In the genomic region with DNA sequence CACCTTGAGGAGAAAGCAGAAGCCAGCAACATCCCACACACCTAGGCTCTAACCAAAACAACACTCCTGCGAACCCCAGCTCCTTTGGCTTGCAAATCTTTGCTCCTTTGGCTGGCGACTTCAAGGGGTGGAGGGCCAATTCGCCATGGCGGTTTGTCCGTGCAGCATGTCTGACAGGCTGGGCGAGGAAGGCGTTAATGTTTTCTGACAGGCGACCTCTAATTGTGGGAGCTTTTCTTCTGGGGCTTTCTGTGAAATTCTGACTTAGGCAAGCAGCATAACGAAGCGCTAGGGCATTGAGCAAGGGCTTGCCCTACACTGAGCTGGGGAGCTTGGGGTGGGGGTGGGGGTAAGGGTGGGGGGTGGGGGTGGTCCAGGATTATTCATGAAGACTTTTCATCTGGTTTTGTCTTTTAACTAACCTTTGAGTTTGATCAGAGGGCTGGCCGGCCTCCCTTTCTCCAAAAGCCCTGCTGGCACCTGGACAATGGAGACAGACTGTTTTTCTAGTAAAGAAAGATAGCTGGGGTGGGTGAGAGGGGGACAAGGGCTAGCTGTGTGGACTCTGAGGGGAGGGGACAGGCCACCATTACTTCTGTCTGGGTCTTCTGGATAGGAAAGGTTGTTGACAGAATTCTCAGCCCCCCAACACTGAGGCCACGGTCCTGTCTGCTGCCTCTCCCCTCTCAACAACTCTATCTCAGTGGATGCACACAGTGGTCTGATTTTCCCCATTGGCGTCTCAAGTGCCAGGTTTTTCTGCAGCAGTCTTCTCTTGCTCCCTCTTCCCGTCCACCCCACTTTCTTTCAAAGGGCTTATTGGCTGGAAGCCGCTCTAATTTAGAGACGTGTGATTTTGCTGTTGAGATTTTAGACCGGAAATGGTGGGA, we compare ENCODE assay signal across 11 mouse cellular contexts. TPM values are rescaled to one million over a fixed set of nuclear protein-coding genes. Genes with fewer than 3 reads are reported as not detected.
DNase-seq lines count a peak whose midpoint lies in the region; ATAC-seq and TF ChIP-seq lines count a peak whose summit lies in the region.
"Had no signal": no experiment of that assay in that cellular context is flagged by ENCODE, and none has a peak within 500 bp of the region (broad histone marks: within the 10 kb centered on the region; RNA-seq: fewer than 3 reads in every experiment).

No protein-coding gene starts in this region.

- H3K4me2 ChIP-seq in lung, embryonic 15.5 days = 0 out of 2 replicates have a peak overlapping the region, but pooled peaks have one; percentile 23
- no peak overlapping the region for H3K4me2 ChIP-seq in embryonic facial prominence, embryonic 11.5 days (ENCODE audit: low read depth, low read length)
- H3K4me2 ChIP-seq in hindbrain, embryonic 14.5 days (replicated peaks) = peak overlapping the region; percentile 78
- peak overlapping the region; percentile 68 for H3K4me2 ChIP-seq in neural tube, embryonic 12.5 days (replicated peaks)

- ATAC-seq in lung, embryonic 15.5 days (ENCODE audit: borderline replicate concordance, extremely low read depth, low FRiP score, low TSS enrichment) = no peak
- 0 out of 2 replicates have a peak, but pooled peaks have one; percentile 27 for ATAC-seq in embryonic facial prominence, embryonic 11.5 days (replicated peaks; ENCODE audit: insufficient number of reproducible peaks, low FRiP score, low TSS enrichment, low read depth)
- peak; percentile 33; the same call in 1 of the 2 replicates for ATAC-seq in hindbrain, embryonic 14.5 days (ENCODE audit: low FRiP score)
- peak; percentile 29; the same call in 1 of the 2 replicates for ATAC-seq in neural tube, embryonic 12.5 days (ENCODE audit: low FRiP score, low read depth)

- H3K9ac ChIP-seq in lung, embryonic 15.5 days = no peak overlapping the region
- no peak overlapping the region for H3K9ac ChIP-seq in embryonic facial prominence, embryonic 11.5 days (replicated peaks; ENCODE audit: low read length)
- peak overlapping the region; percentile 59 for H3K9ac ChIP-seq in hindbrain, embryonic 14.5 days
- 0 out of 2 replicates have a peak overlapping the region, but pooled peaks have one; percentile 48 for H3K9ac ChIP-seq in neural tube, embryonic 12.5 days

- no peak for TF ChIP-seq CTCF in lung, adult 2 months (IDR thresholded peaks at IDR 0.05; ENCODE audit: insufficient read depth, low read length)

- H3K9me3 ChIP-seq in lung, embryonic 15.5 days = no peaks in the 10 kb centered on the region
- no peaks in the 10 kb centered on the region for H3K9me3 ChIP-seq in embryonic facial prominence, embryonic 11.5 days (replicated peaks; ENCODE audit: control insufficient read depth, low read length)
- H3K9me3 ChIP-seq in hindbrain, embryonic 14.5 days (ENCODE audit: control insufficient read depth, low read length) = 0 out of 2 replicates have a peak, but pooled peaks cover 2% of the 10 kb centered on the region
- peaks cover 2% of the 10 kb centered on the region; the same call in 1 of the 2 replicates for H3K9me3 ChIP-seq in neural tube, embryonic 12.5 days

- no peak for TF ChIP-seq POLR2A in lung, adult 2 months (IDR thresholded peaks at IDR 0.05; ENCODE audit: borderline replicate concordance, extremely low read depth, low read depth, low read length)

- 0 out of 2 replicates have a peak, but pooled peaks cover 7% of the 10 kb centered on the region for H3K4me1 ChIP-seq in lung, embryonic 15.5 days
- peaks cover 2% of the 10 kb centered on the region; the same call in 1 of the 2 replicates for H3K4me1 ChIP-seq in embryonic facial prominence, embryonic 11.5 days (ENCODE audit: control insufficient read depth, insufficient read depth, low read length)
- H3K4me1 ChIP-seq in hindbrain, embryonic 14.5 days (replicated peaks; ENCODE audit: control insufficient read depth, insufficient read depth, low read length) = peaks cover 35% of the 10 kb centered on the region
- H3K4me1 ChIP-seq in neural tube, embryonic 12.5 days = peaks cover 43% of the 10 kb centered on the region
- H3K4me1 ChIP-seq in lung, adult 2 months (ENCODE audit: control insufficient read depth, insufficient read depth, low read length) = no peaks in the 10 kb centered on the region

- DNase-seq in lung, adult 18-20 months = no peak
- DNase-seq in embryonic facial prominence, embryonic 11.5 days (ENCODE audit: low spot score) = no peak
- peak; percentile 48 for DNase-seq in hindbrain, embryonic 14.5 days (ENCODE audit: low spot score)
- DNase-seq in lung, adult 2 months = no peak
- no peak for DNase-seq in adrenal gland, postnatal 14 days
- DNase-seq in gastrocnemius, postnatal 10 days = no peak
- DNase-seq: heart, postnatal 14 days had no signal

- H3K36me3 ChIP-seq in lung, embryonic 15.5 days = no peaks in the 10 kb centered on the region
- H3K36me3 ChIP-seq in embryonic facial prominence, embryonic 11.5 days (replicated peaks; ENCODE audit: control insufficient read depth, insufficient read depth, low read depth, low read length) = no peaks in the 10 kb centered on the region
- H3K36me3 ChIP-seq in hindbrain, embryonic 14.5 days (replicated peaks; ENCODE audit: control insufficient read depth, insufficient read depth) = no peaks in the 10 kb centered on the region
- no peaks in the 10 kb centered on the region for H3K36me3 ChIP-seq in neural tube, embryonic 12.5 days

- WGBS in lung, embryonic 15.5 days = 3% methylated on average over 17 of the region's 17 CpGs
- WGBS in embryonic facial prominence, embryonic 11.5 days = 3% methylated on average over 17 of the region's 17 CpGs
- WGBS in hindbrain, embryonic 14.5 days = 3% methylated on average over 17 of the region's 17 CpGs
- WGBS in neural tube, embryonic 12.5 days = 2% methylated on average over 17 of the region's 17 CpGs
- WGBS in lung, adult 2 months = 6% methylated on average over 17 of the region's 17 CpGs

- no peak overlapping the region for H3K4me3 ChIP-seq in lung, embryonic 15.5 days
- no peak overlapping the region for H3K4me3 ChIP-seq in embryonic facial prominence, embryonic 11.5 days (ENCODE audit: low read depth, low read length)
- H3K4me3 ChIP-seq in hindbrain, embryonic 14.5 days (replicated peaks; ENCODE audit: low read length) = peak overlapping the region; percentile 37
- peak overlapping the region; percentile 27; the same call in 1 of the 2 replicates for H3K4me3 ChIP-seq in neural tube, embryonic 12.5 days
- no peak overlapping the region for H3K4me3 ChIP-seq in lung, adult 2 months (replicated peaks; ENCODE audit: extremely low read depth, low read depth, low read length)

- H3K27ac ChIP-seq in lung, embryonic 15.5 days = no peak overlapping the region
- H3K27ac ChIP-seq in embryonic facial prominence, embryonic 11.5 days (replicated peaks; ENCODE audit: low read depth, low read length) = no peak overlapping the region
- H3K27ac ChIP-seq in hindbrain, embryonic 14.5 days = peak overlapping the region; percentile 64
- H3K27ac ChIP-seq in neural tube, embryonic 12.5 days = no peak overlapping the region

- peaks cover 61% of the 10 kb centered on the region for H3K27me3 ChIP-seq in lung, embryonic 15.5 days
- H3K27me3 ChIP-seq in embryonic facial prominence, embryonic 11.5 days (ENCODE audit: control insufficient read depth, insufficient read depth, low read length) = peaks cover 47% of the 10 kb centered on the region
- H3K27me3 ChIP-seq in hindbrain, embryonic 14.5 days (ENCODE audit: control insufficient read depth, insufficient read depth, low read length) = peaks cover 12% of the 10 kb centered on the region; the same call in 1 of the 2 replicates
- peaks cover 21% of the 10 kb centered on the region; the same call in 1 of the 2 replicates for H3K27me3 ChIP-seq in neural tube, embryonic 12.5 days (replicated peaks)

RNA-seq across cellular contexts. Expression of gene Ascl1, which starts 8.4 kb away (rescaled TPM):
- polyA plus RNA-seq in lung, embryonic 15.5 days (2015; fragmentation: Nextera tagmentation; extraction: Ambion mirVana) = 2.4 and 3.5 TPM in 2 replicates
- polyA plus RNA-seq in embryonic facial prominence, embryonic 11.5 days (2014; fragmentation: Nextera tagmentation; extraction: Ambion mirVana) = 10.6 and 11.1 TPM in 2 replicates
- polyA plus RNA-seq in hindbrain, embryonic 14.5 days (2014; fragmentation: Nextera tagmentation; extraction: Ambion mirVana) = 9.3 and 13.5 TPM in 2 replicates
- 53.7 and 66.1 TPM in 2 replicates for polyA plus RNA-seq in neural tube, embryonic 12.5 days (2016; fragmentation: Nextera tagmentation; extraction: Ambion mirVana)
- 0.98 and 1.5 TPM in 2 replicates for polyA plus RNA-seq in lung, adult 2 months (2012; rRNA removed)
- total RNA-seq in adrenal gland, postnatal 14 days (2021) = 2.3 TPM in 2 replicates
- total RNA-seq in gastrocnemius, postnatal 10 days (2021) = not detected
- polyA plus RNA-seq: liver, embryonic 16.5 days had no signal

RNA-seq across cellular contexts. Expression of gene Pah, which starts 36.5 kb away (rescaled TPM):
- 0.19 and 0.34 TPM in 2 replicates for polyA plus RNA-seq in lung, embryonic 15.5 days (2015; fragmentation: Nextera tagmentation; extraction: Ambion mirVana)
- not detected in 2 replicates for polyA plus RNA-seq in embryonic facial prominence, embryonic 11.5 days (2014; fragmentation: Nextera tagmentation; extraction: Ambion mirVana)
- polyA plus RNA-seq in hindbrain, embryonic 14.5 days (2014; fragmentation: Nextera tagmentation; extraction: Ambion mirVana) = 0.12 and 0.29 TPM in 2 replicates
- polyA plus RNA-seq in neural tube, embryonic 12.5 days (2016; fragmentation: Nextera tagmentation; extraction: Ambion mirVana) = 0.11 TPM in 1 of 2 replicates, not detected in the other
- 0.25 TPM in 1 of 2 replicates, not detected in the other for polyA plus RNA-seq in lung, adult 2 months (2012; rRNA removed)
- 3.5 and 78.8 TPM in 2 replicates for total RNA-seq in adrenal gland, postnatal 14 days (2021)
- total RNA-seq in gastrocnemius, postnatal 10 days (2021) = under 1 TPM in 1 of 2 experiments, not detected in 1; 0.14 TPM
- total RNA-seq: layer of hippocampus, postnatal 10 days had no signal

Comparison
In these comparisons a context has a peak if more than half of its experiments do, and no peak if none do; other contexts are left out.
1. H3K4me3 ChIP-seq: peak in hindbrain, embryonic 14.5 days (single experiment) and neural tube, embryonic 12.5 days (single experiment); none in lung, embryonic 15.5 days (single experiment), embryonic facial prominence, embryonic 11.5 days (single experiment) and lung, adult 2 months (single experiment).
2. H3K9ac ChIP-seq: peak in hindbrain, embryonic 14.5 days (single experiment) and neural tube, embryonic 12.5 days (single experiment); none in lung, embryonic 15.5 days (single experiment) and embryonic facial prominence, embryonic 11.5 days (single experiment).